Mouse (Mus musculus) left cerebral cortex, adult 2 months (tissue): Measurements from ENCODE around the gene Spem2. TPM values are rescaled to one million over a fixed set of nuclear protein-coding genes. Genes with fewer than 3 reads are reported as not detected.

Source experiments
- DNase-seq, 2 experiments: peaks; one replicate each; pipeline ENCODE4 v3.0.0; 2021 to 2022; ENCODE audit warnings: low spot score in 2 of 2, mixed read lengths in 1 of 2; ENCODE audit errors: extremely low spot score in 1 of 2
- H3K27ac ChIP-seq: fragments of 200-600 bp; 2 replicates; pipeline ENCODE4 v1.8.1; 2022
- H3K4me3 ChIP-seq: fragments of 200-600 bp; 2 replicates; pipeline ENCODE4 v1.8.1; 2022
- CTCF ChIP-seq: fragments of 200-600 bp; IDR thresholded peaks from 2 replicates; pipeline ENCODE4 v1.8.1; 2022; ENCODE audit warnings: antibody characterized with exemption, mild to moderate bottlenecking, moderate library complexity
- intact Hi-C: fragments of 180-260 bp; cut with DNase I; formaldehyde crosslinking; loops from one replicate; pipeline ENCODE4 v1.15.1; 2025
- total RNA-seq, 2 experiments: library from RNA; stranded (reverse); gene quantifications; 2 replicates each; pipeline ENCODE4 v1.2.3; 2021

Gene Spem2
- total RNA-seq, 2 experiments from 2014 or later = not detected

- intact Hi-C loops = no loop called here
- DNase-seq = no peak
- TF ChIP-seq CTCF = no peak
- H3K4me3 ChIP-seq = no peak overlapping the region
- no peak overlapping the region for H3K27ac ChIP-seq
These were observed 29.8 kb upstream of the Spem2 start for GRCm38 (mm10) chr11:69848021-69848420.

DNA sequence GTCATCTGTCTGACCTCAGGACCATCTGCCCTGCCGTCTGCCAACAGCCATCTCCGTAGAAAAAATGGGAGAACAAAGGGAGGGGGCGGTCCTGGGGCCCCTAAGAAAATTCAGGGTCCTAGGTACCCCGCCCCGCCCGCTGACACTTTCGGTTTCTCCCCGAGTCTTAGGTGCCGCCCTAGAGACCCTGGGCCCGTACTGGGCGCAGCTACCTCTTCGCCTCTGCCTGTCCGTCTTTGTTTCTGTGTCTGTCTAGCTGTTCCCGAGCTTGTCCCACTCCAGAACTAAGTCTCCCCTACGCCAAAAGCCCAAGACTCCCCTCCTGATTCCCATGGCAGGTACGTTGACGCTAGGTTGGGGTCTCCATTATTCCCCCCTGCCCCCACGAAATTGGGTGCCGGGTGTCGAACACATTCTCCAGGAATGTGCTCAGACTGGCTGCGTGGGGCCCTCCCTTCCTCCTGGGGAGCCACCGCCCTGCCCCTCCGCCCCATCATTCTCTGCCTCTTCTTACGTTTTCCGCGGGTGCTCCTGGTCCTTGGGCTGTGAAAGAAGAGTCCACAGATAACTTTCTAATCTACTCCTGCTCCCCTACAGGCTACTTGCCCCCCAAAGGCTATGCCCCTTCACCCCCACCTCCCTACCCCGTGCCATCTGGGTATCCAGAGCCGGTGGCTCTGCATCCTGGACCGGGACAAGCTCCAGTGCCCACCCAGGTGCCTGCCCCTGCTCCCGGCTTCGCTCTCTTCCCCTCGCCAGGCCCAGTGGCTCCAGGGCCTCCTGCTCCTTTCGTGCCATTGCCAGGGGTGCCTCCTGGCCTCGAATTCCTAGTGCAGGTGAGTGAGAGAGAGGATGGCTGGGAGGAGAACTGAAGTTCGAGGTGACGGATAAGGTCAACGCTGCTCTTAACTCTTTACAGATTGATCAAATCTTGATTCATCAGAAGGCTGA is 28.7 kb upstream of the Spem2 start:
- intact Hi-C loops = no loop called here
- Histone ChIP-seq H3K27ac (peak overlapping the region; percentile 88), H3K4me3 (peak overlapping the region; percentile 82)
- TF ChIP-seq CTCF = no peak
- no peak for DNase-seq

GRCm38 (mm10) chr11:69846198-69846680 is 28.0 kb upstream of the Spem2 start, which contains the start of gene Plscr3:
Gene Plscr3 (plus strand): TSS chr11:69846376.
- DNase-seq = peak; percentile 87 to 90
- intact Hi-C loops = no loop called here
- no peak for TF ChIP-seq CTCF
- H3K27ac ChIP-seq = peak within 1 kb of the TSS; percentile 88
- H3K4me3 ChIP-seq = peak within 1 kb of the TSS; percentile 82

GRCm38 (mm10) chr11:69838714-69839104 is 20.4 kb upstream of the Spem2 start:
- TF ChIP-seq CTCF = no peak
- no peak for DNase-seq
- peak overlapping the region; percentile 67 for H3K4me3 ChIP-seq
- peak overlapping the region; percentile 94 for H3K27ac ChIP-seq
- intact Hi-C loops = loop anchor here (5.0 kb wide), 2 partner anchors 64 to 156 kb away; partner anchors contain the start of genes 2810408A11Rik, Neurl4 and Senp3

DNA sequence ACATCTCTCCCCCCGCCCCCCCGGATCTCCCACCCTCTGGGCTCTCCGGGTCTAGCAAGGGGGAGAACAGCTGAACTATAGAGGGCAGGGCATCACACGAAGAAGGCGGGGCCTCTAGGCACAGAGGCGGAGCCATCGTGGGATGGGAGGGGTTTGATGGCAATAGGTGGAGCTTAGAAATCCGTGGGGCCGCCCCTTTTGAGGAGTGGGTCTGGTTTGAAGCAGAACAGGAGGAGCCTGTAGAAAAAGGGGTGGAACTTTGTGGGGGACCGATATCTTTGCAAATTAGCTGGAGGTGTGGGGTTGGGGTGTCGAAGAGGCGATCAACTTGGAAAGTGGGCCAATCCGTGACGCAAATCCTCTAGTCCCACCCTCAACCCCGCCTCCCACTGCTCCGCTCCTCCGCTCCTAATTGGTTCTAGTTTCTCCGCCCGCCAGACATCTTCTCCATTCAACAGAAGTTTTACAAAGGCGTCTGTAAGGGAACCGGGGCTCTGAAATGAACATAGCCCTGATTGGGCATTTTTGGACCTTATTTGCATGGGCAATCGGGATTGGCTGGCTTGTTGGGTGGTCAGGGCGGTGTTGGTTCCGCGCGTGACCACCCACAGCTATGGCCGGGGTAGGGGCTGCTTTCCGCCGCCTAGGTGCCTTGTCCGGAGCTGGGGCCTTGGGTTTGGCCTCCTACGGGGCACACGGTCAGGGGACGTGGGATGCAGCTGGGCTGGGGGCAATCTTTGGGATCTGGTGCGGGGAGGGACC is 19.9 kb upstream of the Spem2 start, which contains the start of gene Tmem256:
Gene Tmem256 (plus strand): TSS at position 563 of the 762 bp plus-strand sequence.
- intact Hi-C loops = loop anchor here (2.0 to 5.0 kb wide), 4 partner anchors 35 to 156 kb away; partner anchors contain the start of genes 2810408A11Rik, Neurl4 and Senp3
- Histone ChIP-seq H3K27ac (peak within 1 kb of the TSS; percentile 95), H3K4me3 (peak within 1 kb of the TSS; percentile 67)
- peak; percentile 93 to 95 for DNase-seq
- no peak for TF ChIP-seq CTCF

- H3K27ac ChIP-seq = peak within 1 kb of the TSS; percentile 95
- intact Hi-C loops = loop anchor here (2.0 to 5.0 kb wide), 4 partner anchors 35 to 155 kb away; partner anchors contain the start of genes 2810408A11Rik, Neurl4 and Senp3
- peak in 1 of 2 experiments; percentile 82 for DNase-seq
These were observed 19.3 kb upstream of the Spem2 start, which contains the start of gene Nlgn2 for GRCm38 (mm10) chr11:69837604-69837951. Gene Nlgn2 (minus strand): TSS chr11:69837784.

DNA sequence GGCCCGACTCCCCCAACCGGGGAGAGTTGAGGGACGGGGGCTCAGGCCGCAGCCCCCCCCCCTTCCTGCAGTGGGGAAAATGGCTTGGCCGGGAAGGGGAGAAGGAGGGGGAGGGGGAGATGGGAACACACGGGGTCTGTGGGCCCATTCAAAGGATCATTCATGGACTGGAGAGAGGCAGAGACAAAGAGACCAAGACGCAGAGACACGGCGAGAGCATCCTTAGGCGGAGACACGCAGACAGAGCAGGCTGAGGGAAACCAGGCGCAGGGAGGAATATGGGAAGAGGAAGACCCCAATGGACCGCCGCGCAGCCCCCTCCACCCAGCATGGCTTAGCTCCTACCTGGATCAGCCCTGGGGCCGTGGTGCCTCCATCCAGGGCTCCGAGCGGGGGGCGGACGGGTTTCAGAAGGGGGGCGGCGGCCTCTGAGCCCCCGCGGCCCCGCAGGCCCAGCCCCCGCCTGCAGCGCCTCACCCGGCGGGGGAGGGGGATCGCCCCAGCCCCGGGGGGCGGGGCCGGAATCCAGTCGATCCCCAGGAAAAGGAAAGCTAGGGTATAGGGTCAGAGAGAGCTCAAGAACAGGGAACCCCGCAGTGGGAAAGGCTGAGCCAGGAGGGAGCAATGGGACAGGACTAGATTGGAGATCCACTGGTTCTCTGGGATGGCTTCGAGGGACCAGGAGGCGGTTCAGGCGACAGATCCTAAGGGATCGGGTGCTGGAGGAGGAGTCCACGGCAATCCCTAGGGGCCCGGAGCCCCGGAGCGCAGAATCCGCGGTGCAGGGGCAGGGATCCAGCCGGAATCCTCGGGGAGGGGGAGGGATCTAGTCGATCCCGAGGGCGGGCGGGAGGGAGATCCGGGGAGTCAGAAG is 18.7 kb upstream of the Spem2 start:
- no peak for TF ChIP-seq CTCF
- DNase-seq = peak; percentile 59 to 62
- intact Hi-C loops = loop anchor here (1.0 to 5.0 kb wide), 5 partner anchors 34 to 155 kb away; partner anchors contain the start of genes 2810408A11Rik, Neurl4, Senp3 and Slc35g3
- peak overlapping the region; percentile 95 for H3K27ac ChIP-seq
- peak overlapping the region; percentile 67 for H3K4me3 ChIP-seq

More at GRCm38 (mm10) chr11:69837604-69837951, 19.3 kb upstream of the Spem2 start, which contains the start of gene Nlgn2:
- TF ChIP-seq CTCF = no peak; the same call in 1 of the 2 replicates
- H3K4me3 ChIP-seq = peak within 1 kb of the TSS; percentile 67

DNA sequence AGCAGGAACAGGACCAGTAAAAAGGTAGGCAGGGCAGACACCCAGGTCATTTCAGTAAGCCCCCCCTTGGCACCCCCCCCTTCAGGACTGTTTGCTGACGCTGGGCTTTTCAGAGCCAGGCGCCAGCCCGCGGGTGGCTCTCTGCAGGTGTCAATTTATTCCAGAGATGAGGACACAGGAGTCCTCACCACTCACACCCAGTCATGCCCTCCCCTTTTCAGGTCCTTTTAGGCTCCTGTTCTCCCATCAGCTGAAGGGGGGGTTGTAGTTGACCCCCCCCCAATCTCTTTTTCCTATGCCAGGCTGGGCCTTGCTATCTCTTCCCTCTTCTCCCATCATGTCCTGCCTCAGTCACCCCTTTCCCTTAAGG is 17.7 kb upstream of the Spem2 start:
- DNase-seq = no peak
- H3K27ac ChIP-seq = peak overlapping the region; percentile 95
- H3K4me3 ChIP-seq = peak overlapping the region; percentile 67
- no peak for TF ChIP-seq CTCF
- intact Hi-C loops = loop anchor here (1.0 to 5.0 kb wide), 6 partner anchors 33 to 154 kb away; partner anchors contain the start of genes 2810408A11Rik, Neurl4, Senp3 and Slc35g3

GRCm38 (mm10) chr11:69835326-69835965 is 17.2 kb upstream of the Spem2 start:
- H3K4me3 ChIP-seq = peak overlapping the region; percentile 67
- H3K27ac ChIP-seq = peak overlapping the region; percentile 95
- no peak for TF ChIP-seq CTCF
- intact Hi-C loops = loop anchor here (2.0 to 5.0 kb wide), 3 partner anchors 67 to 153 kb away; partner anchors contain the start of genes 2810408A11Rik, Neurl4 and Senp3
- no peak for DNase-seq
